24 mouse cellular contexts compared by ENCODE assay signal in genomic region chr8:83722631-83723030, GRCm38 (mm10). TPM values are rescaled to one million over a fixed set of nuclear protein-coding genes. Genes with fewer than 3 reads are reported as not detected.
DNase-seq lines count a peak whose midpoint lies in the region; ATAC-seq lines count a peak whose summit lies in the region.
"Had no signal": no experiment of that assay in that cellular context is flagged by ENCODE, and none has a peak within 500 bp of the region (broad histone marks: within the 10 kb centered on the region; RNA-seq: fewer than 3 reads in every experiment).

No protein-coding gene starts in this region.

- H3K4me1 ChIP-seq in forebrain, embryonic 11.5 days (replicated peaks; ENCODE audit: control insufficient read depth, insufficient read depth, low read length), result no peaks in the 10 kb centered on the region
- H3K4me1 ChIP-seq in forebrain, embryonic 13.5 days, result no peaks in the 10 kb centered on the region

- H3K9me3 ChIP-seq in forebrain, embryonic 11.5 days (ENCODE audit: control insufficient read depth, low read length), result no peaks in the 10 kb centered on the region
- no peaks in the 10 kb centered on the region for H3K9me3 ChIP-seq in forebrain, embryonic 13.5 days (replicated peaks)
- H3K9me3 ChIP-seq: embryonic facial prominence, embryonic 13.5 days; embryonic facial prominence, embryonic 15.5 days; forebrain, embryonic 10.5 days had no signal

- no peak overlapping the region for H3K4me3 ChIP-seq in forebrain, embryonic 11.5 days (ENCODE audit: low read depth, low read length)
- H3K4me3 ChIP-seq in forebrain, embryonic 13.5 days, result no peak overlapping the region
- H3K4me3 ChIP-seq: embryonic facial prominence, embryonic 13.5 days; embryonic facial prominence, embryonic 15.5 days; erythroblast, embryonic 14.5 days; forebrain, embryonic 10.5 days had no signal

- peaks cover 23% of the 10 kb centered on the region for H3K36me3 ChIP-seq in forebrain, embryonic 11.5 days (ENCODE audit: control insufficient read depth, insufficient read depth, low read length)
- peaks cover 74% of the 10 kb centered on the region for H3K36me3 ChIP-seq in forebrain, embryonic 13.5 days (ENCODE audit: poor library complexity, severe bottlenecking)

- peak; percentile 45 for DNase-seq in forebrain, embryonic 11.5 days (ENCODE audit: low spot score)
- peak; percentile 91 for DNase-seq in heart, adult 11 months
- DNase-seq in heart, adult 9 months (ENCODE audit: low spot score in 2 of 2), result no peak
- DNase-seq in B cell, adult 2 months, result peak; percentile 36 to 42
- DNase-seq in naive thymus-derived CD4-positive, alpha-beta T cell, adult 2 months (ENCODE audit: low read depth), result peak; percentile 15
- no peak for DNase-seq in frontal cortex, postnatal 14 days (ENCODE audit: low spot score in 2 of 2)
- no peak for DNase-seq in kidney, adult 8-10 months
- DNase-seq: adrenal gland, adult 2 months; adrenal gland, postnatal 10 days; adrenal gland, postnatal 25 days; cerebellum, adult 11 months; cerebellum, adult 18-20 months; cerebellum, adult 8-10 months; cerebellum, adult 9-11 months; cerebellum, postnatal 14 days; cerebellum, postnatal 36 days; embryo, embryonic 11 days had no signal

- H3K9ac ChIP-seq in forebrain, embryonic 11.5 days (ENCODE audit: low read length), result no peak overlapping the region
- H3K9ac ChIP-seq in forebrain, embryonic 13.5 days, result no peak overlapping the region
- H3K9ac ChIP-seq: embryonic facial prominence, embryonic 13.5 days; embryonic facial prominence, embryonic 15.5 days had no signal

- no peak for ATAC-seq in forebrain, embryonic 11.5 days (replicated peaks; ENCODE audit: low FRiP score)
- no peak for ATAC-seq in forebrain, embryonic 13.5 days
- ATAC-seq: forebrain, embryonic 14.5 days; forebrain, embryonic 16.5 days had no signal

- no peaks in the 10 kb centered on the region for H3K27me3 ChIP-seq in forebrain, embryonic 11.5 days (ENCODE audit: control insufficient read depth, insufficient read depth, low read length)
- H3K27me3 ChIP-seq in forebrain, embryonic 13.5 days, result no peaks in the 10 kb centered on the region
- H3K27me3 ChIP-seq: embryonic facial prominence, embryonic 13.5 days; embryonic facial prominence, embryonic 15.5 days had no signal

- 88% methylated on average over 12 of the region's 12 CpGs for WGBS in forebrain, embryonic 11.5 days
- 90% methylated on average over 12 of the region's 12 CpGs for WGBS in forebrain, embryonic 13.5 days

- H3K27ac ChIP-seq in forebrain, embryonic 11.5 days (ENCODE audit: low read depth, low read length), result no peak overlapping the region
- no peak overlapping the region for H3K27ac ChIP-seq in forebrain, embryonic 13.5 days
- H3K27ac ChIP-seq: embryonic facial prominence, embryonic 13.5 days; embryonic facial prominence, embryonic 15.5 days; forebrain, embryonic 10.5 days had no signal

- H3K4me2 ChIP-seq in forebrain, embryonic 11.5 days (ENCODE audit: low read depth, low read length, severe bottlenecking), result no peak overlapping the region
- no peak overlapping the region for H3K4me2 ChIP-seq in forebrain, embryonic 13.5 days
- H3K4me2 ChIP-seq: embryonic facial prominence, embryonic 13.5 days; embryonic facial prominence, embryonic 15.5 days had no signal

RNA-seq across cellular contexts. Expression of gene Ddx39, which starts 7.7 kb away (rescaled TPM):
- 251 and 267 TPM in 2 replicates for polyA plus RNA-seq in forebrain, embryonic 11.5 days (2014; fragmentation: Nextera tagmentation; extraction: Ambion mirVana)
- polyA plus RNA-seq in forebrain, embryonic 13.5 days (2015; fragmentation: Nextera tagmentation; extraction: Ambion mirVana), result 183 and 200 TPM in 2 replicates

RNA-seq across cellular contexts. Expression of gene Adgre5, which starts 18.5 kb away (rescaled TPM):
- 12.2 and 12.6 TPM in 2 replicates for polyA plus RNA-seq in forebrain, embryonic 11.5 days (2014; fragmentation: Nextera tagmentation; extraction: Ambion mirVana)
- 6.7 and 7.2 TPM in 2 replicates for polyA plus RNA-seq in forebrain, embryonic 13.5 days (2015; fragmentation: Nextera tagmentation; extraction: Ambion mirVana)

RNA-seq across cellular contexts. Expression of gene Pkn1, which starts 23.7 kb away (rescaled TPM):
- polyA plus RNA-seq in forebrain, embryonic 11.5 days (2014; fragmentation: Nextera tagmentation; extraction: Ambion mirVana), result 28.3 and 31.6 TPM in 2 replicates
- polyA plus RNA-seq in forebrain, embryonic 13.5 days (2015; fragmentation: Nextera tagmentation; extraction: Ambion mirVana), result 25.6 and 26.7 TPM in 2 replicates

RNA-seq across cellular contexts. Expression of gene Ptger1, which starts 56.2 kb away (rescaled TPM):
- polyA plus RNA-seq in forebrain, embryonic 11.5 days (2014; fragmentation: Nextera tagmentation; extraction: Ambion mirVana), result 0.47 and 0.60 TPM in 2 replicates
- polyA plus RNA-seq in forebrain, embryonic 13.5 days (2015; fragmentation: Nextera tagmentation; extraction: Ambion mirVana), result 0.67 and 0.78 TPM in 2 replicates

Comparison
In these comparisons a context has a peak if more than half of its experiments do, and no peak if none do; other contexts are left out.
1. DNase-seq: peak in forebrain, embryonic 11.5 days (single experiment), heart, adult 11 months (single experiment), B cell, adult 2 months (2 of 2) and naive thymus-derived CD4-positive, alpha-beta T cell, adult 2 months (single experiment); none in heart, adult 9 months (0 of 2), frontal cortex, postnatal 14 days (0 of 2) and kidney, adult 8-10 months (0 of 2).